Mouse (Mus musculus) liver, embryonic 16.5 days (tissue): ENCODE results near the gene Ubxn4. TPM values are rescaled to one million over a fixed set of nuclear protein-coding genes. Genes with fewer than 3 reads are reported as not detected.

Source experiments
- ATAC-seq: fragments of 200-750 bp; cut with Nextera tagmentation; 2 replicates; pipeline ENCODE4 v1.8.0; 2017; ENCODE audit warnings: low read depth, mild to moderate bottlenecking, moderate number of reproducible peaks, moderate library complexity
- H3K27ac ChIP-seq: fragments of 300-500 bp; sonication (generic); 2 replicates; pipeline ENCODE4 v1.5.1; 2014; ENCODE audit warnings: mild to moderate bottlenecking, low read length
- H3K27me3 ChIP-seq: fragments of 300-500 bp; sonication (generic); 2 replicates; pipeline ENCODE4 v1.6.1; 2014; ENCODE audit warnings: low read depth, low read length, mixed read lengths; ENCODE audit not compliant: control insufficient read depth, insufficient read depth
- H3K36me3 ChIP-seq: fragments of 300-500 bp; sonication (generic); 2 replicates; pipeline ENCODE4 v1.6.1; 2014; ENCODE audit warnings: mild to moderate bottlenecking; ENCODE audit not compliant: control insufficient read depth, insufficient read depth
- H3K4me1 ChIP-seq: fragments of 300-500 bp; sonication (generic); 2 replicates; pipeline ENCODE4 v1.6.1; 2014; ENCODE audit warnings: low read depth, low read length, mixed read lengths; ENCODE audit not compliant: control insufficient read depth
- H3K4me2 ChIP-seq: fragments of 300-500 bp; sonication (generic); 2 replicates; pipeline ENCODE4 v1.6.1; 2014; ENCODE audit warnings: low read depth, low read length, mixed read lengths
- H3K4me3 ChIP-seq: fragments of 300-500 bp; sonication (generic); 2 replicates; pipeline ENCODE4 v1.5.1; 2014; ENCODE audit warnings: low read depth, mild to moderate bottlenecking, low read length
- H3K9ac ChIP-seq: fragments of 300-500 bp; sonication (generic); 2 replicates; pipeline ENCODE4 v1.6.1; 2014; ENCODE audit warnings: low read depth, low read length
- H3K9me3 ChIP-seq: fragments of 300-500 bp; sonication (generic); replicated peaks from 2 replicates; pipeline ENCODE4 v1.6.1; 2016; ENCODE audit warnings: low read length; ENCODE audit not compliant: control insufficient read depth
- WGBS: fragments of 180-500 bp; shearing (Covaris S2); extraction: QIAGEN DNeasy Blood & Tissue Kit; methylation state at CpG from one replicate; pipeline ENCODE4 v1.1.7; 2014; ENCODE audit not compliant: insufficient replicate concordance; 5-methylcytosine and 5-hydroxymethylcytosine counted together
- polyA plus RNA-seq: library from polyadenylated mRNA; unstranded; fragments of >200 nt; fragmentation: Nextera tagmentation; extraction: Ambion mirVana; gene quantifications from 2 replicates; pipeline ENCODE4 v1.2.1, GENCODE M21; 2015

Ubxn4 gene
- polyA plus RNA-seq, result 28.1 and 28.5 TPM in 2 replicates

DNA sequence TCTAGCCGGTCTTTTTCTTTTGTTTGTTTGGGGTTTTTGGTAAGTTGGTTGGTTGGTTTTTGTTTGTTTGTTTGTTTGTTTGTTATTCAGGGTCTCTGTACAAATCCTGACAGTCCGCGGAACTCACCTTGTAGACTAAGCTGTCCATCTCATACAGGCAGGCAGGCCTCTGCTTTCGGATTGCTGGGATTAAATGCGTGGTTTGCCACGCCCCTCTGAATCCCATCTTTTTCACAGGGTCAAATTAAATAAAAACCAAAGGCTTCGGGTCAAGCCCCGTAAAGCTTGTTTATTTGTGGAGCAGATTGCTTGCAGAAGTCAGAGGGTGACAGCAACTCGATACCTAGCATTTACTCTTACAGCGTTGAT, at the start of gene Ubxn4:
Ubxn4 (plus strand) TSS at position 338 of the 369 bp plus-strand sequence.
- peak within 1 kb of the TSS; percentile 94 for H3K4me2 ChIP-seq
- peak within 1 kb of the TSS; percentile 85 for H3K4me3 ChIP-seq
- H3K36me3 ChIP-seq, result no peaks in the 10 kb centered on the region
- no peaks in the 10 kb centered on the region for H3K27me3 ChIP-seq
- 9% methylated on average over 10 of the region's 10 CpGs for WGBS
- ATAC-seq, result no peak
- peak within 1 kb of the TSS; percentile 92 for H3K27ac ChIP-seq
- peak within 1 kb of the TSS; percentile 92 for H3K9ac ChIP-seq
- no peaks in the 10 kb centered on the region for H3K9me3 ChIP-seq
- peaks cover 12% of the 10 kb centered on the region for H3K4me1 ChIP-seq

DNA sequence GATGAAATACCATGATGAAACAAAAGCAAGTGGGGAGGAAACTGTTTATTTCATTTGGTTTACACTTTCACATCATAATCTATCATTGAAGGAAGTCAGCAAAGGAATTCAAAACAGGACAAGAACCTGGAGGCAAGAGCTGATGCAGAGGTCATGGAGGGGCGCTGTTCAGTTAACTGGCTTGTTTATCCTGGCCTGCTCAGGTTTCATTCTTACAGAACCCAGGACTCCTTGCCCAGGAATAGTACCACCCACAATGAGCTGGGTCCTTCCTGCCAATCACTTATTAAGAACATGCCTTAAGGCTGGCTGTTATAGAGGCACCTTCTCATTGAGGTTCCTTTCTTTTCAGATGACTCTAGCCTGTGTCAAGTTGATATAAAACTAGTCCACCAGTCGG, 49.8 kb upstream of the Ubxn4 start:
- Histone ChIP-seq H3K4me1 (no peaks in the 10 kb centered on the region), H3K27me3 (no peaks in the 10 kb centered on the region), H3K36me3 (peaks cover 17% of the 10 kb centered on the region), H3K4me2 (no peak overlapping the region), H3K9me3 (no peaks in the 10 kb centered on the region), H3K4me3 (no peak overlapping the region), H3K9ac (no peak overlapping the region), H3K27ac (no peak overlapping the region)
- WGBS, result 71% methylated on average over 2 of the region's 2 CpGs
- no peak for ATAC-seq

DNA sequence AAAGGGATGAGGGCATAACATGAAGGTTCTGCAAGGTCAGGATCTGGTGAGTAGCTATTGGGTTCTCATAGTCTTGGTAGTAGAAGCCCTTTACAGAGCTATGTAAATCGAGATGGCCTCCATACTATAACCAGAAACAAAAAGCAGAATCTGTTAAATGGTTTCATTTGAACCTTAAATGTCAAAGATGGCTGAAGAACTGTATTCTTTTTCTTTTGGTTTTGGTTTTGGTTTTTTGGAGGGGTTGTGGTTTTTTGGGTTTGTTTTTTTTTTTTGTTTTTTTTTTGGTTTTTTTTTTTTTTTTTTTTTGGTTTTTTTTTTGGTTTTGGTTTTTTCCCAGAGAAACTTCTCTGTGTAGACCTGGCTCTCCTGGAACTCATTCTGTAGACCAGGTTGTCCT, 46.4 kb upstream of the Ubxn4 start:
- no peak overlapping the region for H3K4me3 ChIP-seq
- H3K27ac ChIP-seq, result no peak overlapping the region
- no peaks in the 10 kb centered on the region for H3K4me1 ChIP-seq
- H3K4me2 ChIP-seq, result no peak overlapping the region
- 76% methylated on average over 1 of the region's 1 CpGs for WGBS
- ATAC-seq, result no peak
- H3K9me3 ChIP-seq, result no peaks in the 10 kb centered on the region
- no peak overlapping the region for H3K9ac ChIP-seq
- peaks cover 15% of the 10 kb centered on the region for H3K36me3 ChIP-seq
- H3K27me3 ChIP-seq, result no peaks in the 10 kb centered on the region

DNA sequence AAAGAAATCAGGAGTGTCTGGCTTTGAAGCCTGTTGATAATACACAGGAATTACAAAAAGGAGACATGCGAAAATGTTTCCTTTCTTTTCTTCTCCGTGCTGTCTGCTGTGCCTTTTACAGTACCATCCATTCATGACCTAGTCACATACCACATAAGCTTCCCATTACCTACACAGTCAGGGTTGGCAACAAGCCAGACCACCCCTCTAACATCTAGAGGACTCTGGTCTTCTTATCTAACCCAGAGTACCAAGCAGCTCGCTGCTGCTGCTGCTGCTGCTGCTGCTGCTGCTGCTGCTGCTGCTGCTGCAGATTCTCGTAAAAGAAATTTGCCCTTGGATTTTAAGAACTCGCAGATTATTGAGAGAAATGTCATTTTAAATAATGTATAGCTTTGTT, 30.5 kb upstream of the Ubxn4 start:
- H3K36me3 ChIP-seq, result peaks cover 24% of the 10 kb centered on the region
- 0 out of 2 replicates have a peak, but pooled peaks have one; percentile 37 for ATAC-seq
- WGBS, result 62% methylated on average over 5 of the region's 5 CpGs
- H3K9me3 ChIP-seq, result no peaks in the 10 kb centered on the region
- H3K9ac ChIP-seq, result no peak overlapping the region
- H3K27me3 ChIP-seq, result no peaks in the 10 kb centered on the region
- no peaks in the 10 kb centered on the region for H3K4me1 ChIP-seq
- H3K4me2 ChIP-seq, result no peak overlapping the region
- H3K4me3 ChIP-seq, result no peak overlapping the region
- H3K27ac ChIP-seq, result no peak overlapping the region

DNA sequence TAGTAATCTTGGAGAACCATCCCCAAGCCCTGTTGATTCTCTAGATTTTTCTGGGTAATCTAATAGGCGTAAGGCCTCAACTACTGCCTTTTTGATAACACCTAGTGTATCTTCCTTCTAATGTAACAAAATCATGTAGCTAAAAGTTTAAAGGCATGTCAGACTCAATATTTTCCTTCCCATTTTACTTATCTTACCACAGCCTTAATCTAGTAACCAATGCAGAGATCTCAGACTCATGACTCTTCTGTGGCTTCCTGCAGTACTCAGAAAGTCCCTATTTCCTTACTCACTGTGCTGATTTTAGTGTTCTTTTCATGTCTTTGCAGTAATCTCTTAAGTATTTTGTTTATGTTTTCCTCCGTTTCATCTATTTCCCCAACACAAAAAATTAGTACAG, 21.9 kb upstream of the Ubxn4 start:
- no peak overlapping the region for H3K4me2 ChIP-seq
- H3K4me1 ChIP-seq, result no peaks in the 10 kb centered on the region
- no peaks in the 10 kb centered on the region for H3K9me3 ChIP-seq
- H3K27me3 ChIP-seq, result no peaks in the 10 kb centered on the region
- H3K36me3 ChIP-seq, result peaks cover 30% of the 10 kb centered on the region
- H3K9ac ChIP-seq, result no peak overlapping the region
- H3K4me3 ChIP-seq, result no peak overlapping the region
- no peak for ATAC-seq
- WGBS, result 78% methylated on average over 2 of the region's 2 CpGs
- no peak overlapping the region for H3K27ac ChIP-seq

DNA sequence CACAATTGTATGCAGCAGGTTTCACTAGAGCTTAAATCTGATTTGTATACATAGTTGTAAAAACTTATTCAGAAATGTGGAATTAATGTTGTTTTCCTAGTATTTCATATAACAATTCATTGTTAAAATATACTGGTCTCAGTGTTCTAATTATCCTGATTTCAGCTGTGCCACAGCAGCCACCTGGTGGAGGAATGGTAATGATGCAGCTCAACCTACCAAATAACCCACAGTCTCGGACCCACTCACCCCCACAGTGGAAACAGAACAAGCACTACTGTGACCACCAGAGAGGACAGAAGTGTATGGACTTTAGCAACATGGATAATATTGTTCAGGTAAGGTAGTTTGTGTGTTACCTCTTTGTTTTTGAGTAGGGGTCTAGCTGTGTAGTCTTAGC, 20.5 kb upstream of the Ubxn4 start:
- Histone ChIP-seq H3K4me1 (no peaks in the 10 kb centered on the region), H3K36me3 (peaks cover 27% of the 10 kb centered on the region), H3K4me3 (no peak overlapping the region), H3K9ac (no peak overlapping the region), H3K4me2 (no peak overlapping the region), H3K27me3 (no peaks in the 10 kb centered on the region), H3K9me3 (no peaks in the 10 kb centered on the region), H3K27ac (no peak overlapping the region)
- no peak for ATAC-seq
- 76% methylated on average over 1 of the region's 1 CpGs for WGBS

DNA sequence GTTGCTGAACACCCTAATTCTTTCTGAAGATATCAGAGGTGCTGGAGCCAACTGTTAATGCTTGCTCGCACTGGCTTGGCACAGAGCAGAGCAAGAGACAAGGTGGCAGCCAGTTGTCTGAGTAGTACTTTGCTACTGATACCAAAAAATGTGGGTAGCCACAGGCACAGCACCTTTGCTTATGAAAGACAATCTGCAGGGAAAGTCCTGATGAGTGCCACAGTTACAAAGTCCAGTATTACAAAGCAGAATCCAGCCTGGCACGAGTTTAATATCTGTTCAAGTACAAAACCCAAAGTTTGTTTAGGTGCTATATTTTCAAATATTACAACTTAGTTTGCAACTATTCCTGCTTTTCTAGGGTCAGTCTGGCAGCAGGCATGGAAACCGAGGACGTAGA, 8.6 kb upstream of the Ubxn4 start:
- 87% methylated on average over 4 of the region's 4 CpGs for WGBS
- no peak overlapping the region for H3K4me3 ChIP-seq
- H3K36me3 ChIP-seq, result peaks cover 41% of the 10 kb centered on the region
- ATAC-seq, result no peak
- H3K27ac ChIP-seq, result no peak overlapping the region
- H3K9me3 ChIP-seq, result no peaks in the 10 kb centered on the region
- no peaks in the 10 kb centered on the region for H3K27me3 ChIP-seq
- no peak overlapping the region for H3K9ac ChIP-seq
- H3K4me2 ChIP-seq, result no peak overlapping the region
- H3K4me1 ChIP-seq, result no peaks in the 10 kb centered on the region

GRCm38 (mm10) chr1:128243996-128244726, 397 bp downstream of the Ubxn4 start:
- WGBS, result under 1% methylated on average over 71 of the region's 71 CpGs

GRCm38 (mm10) chr1:128244727-128245355, 1.1 kb downstream of the Ubxn4 start:
- peaks cover 12% of the 10 kb centered on the region for H3K4me1 ChIP-seq
- H3K36me3 ChIP-seq, result no peaks in the 10 kb centered on the region
- no peaks in the 10 kb centered on the region for H3K27me3 ChIP-seq
- H3K9me3 ChIP-seq, result no peaks in the 10 kb centered on the region
- H3K4me2 ChIP-seq, result peak overlapping the region; percentile 94
- WGBS, result under 1% methylated on average over 19 of the region's 19 CpGs
- peak; percentile 35 for ATAC-seq
- peak overlapping the region; percentile 92 for H3K27ac ChIP-seq
- H3K4me3 ChIP-seq, result peak overlapping the region; percentile 85
- peak overlapping the region; percentile 92 for H3K9ac ChIP-seq

More at GRCm38 (mm10) chr1:128243996-128244726, 397 bp downstream of the Ubxn4 start:
- H3K4me3 ChIP-seq, result peak overlapping the region; percentile 85
- ATAC-seq, result peak; percentile 93
- peaks cover 12% of the 10 kb centered on the region for H3K4me1 ChIP-seq
- peak overlapping the region; percentile 94 for H3K4me2 ChIP-seq
- H3K36me3 ChIP-seq, result no peaks in the 10 kb centered on the region
- peak overlapping the region; percentile 92 for H3K27ac ChIP-seq
- peak overlapping the region; percentile 92 for H3K9ac ChIP-seq
- H3K9me3 ChIP-seq, result no peaks in the 10 kb centered on the region
- H3K27me3 ChIP-seq, result no peaks in the 10 kb centered on the region
